Mouse (Mus musculus) spleen, adult 2 months (tissue): ENCODE data around the gene Prkce. TPM values are rescaled to one million over a fixed set of nuclear protein-coding genes. Genes with fewer than 3 reads are reported as not detected.

Source experiments
- DNase-seq, 2 experiments: peaks; one replicate each; pipeline versions ENCODE4 v3.0.0 to v3.0.0-alpha.2; 2012 to 2021; ENCODE audit warnings: low spot score in 2 of 2, low read depth in 1 of 2
- H3K27ac ChIP-seq: fragments of 200-500 bp; 2 replicates; pipeline ENCODE4 v1.5.1; 2012; ENCODE audit warnings: low read length, inconsistent platforms; ENCODE audit not compliant: insufficient read depth
- H3K27me3 ChIP-seq: fragments of 200-500 bp; 2 replicates; pipeline ENCODE4 v1.6.1; 2012; ENCODE audit warnings: mild to moderate bottlenecking, moderate library complexity, low read length, inconsistent platforms; ENCODE audit not compliant: control insufficient read depth, insufficient read depth
- H3K36me3 ChIP-seq: fragments of 200-500 bp; 2 replicates; pipeline ENCODE4 v1.6.1; 2012; ENCODE audit warnings: mild to moderate bottlenecking, low read length, inconsistent platforms; ENCODE audit not compliant: control insufficient read depth, insufficient read depth
- H3K4me1 ChIP-seq: fragments of 200-500 bp; 2 replicates; pipeline ENCODE4 v1.6.1; 2011; ENCODE audit warnings: inconsistent platforms; ENCODE audit not compliant: control insufficient read depth, insufficient read depth, insufficient read length
- H3K4me3 ChIP-seq: fragments of 200-500 bp; 2 replicates; pipeline ENCODE4 v1.5.1; 2011; ENCODE audit warnings: mild to moderate bottlenecking, inconsistent platforms; ENCODE audit not compliant: insufficient read depth, insufficient read length; ENCODE audit errors: extremely low read depth
- CTCF ChIP-seq: fragments of 200-500 bp; IDR thresholded peaks from 2 replicates; pipeline ENCODE4 v1.5.1; 2011; ENCODE audit warnings: mild to moderate bottlenecking, inconsistent platforms; ENCODE audit not compliant: insufficient read depth, insufficient read length, insufficient replicate concordance; ENCODE audit errors: extremely low read depth
- POLR2A ChIP-seq: fragments of 200-500 bp; IDR thresholded peaks from 2 replicates; pipeline ENCODE4 v1.6.1; 2011; ENCODE audit warnings: low read depth, low read length, inconsistent platforms
- WGBS: fragments of 180-500 bp; shearing (Covaris S2); methylation state at CpG from one replicate; pipeline ENCODE4 v1.1.7; 2018; 5-methylcytosine and 5-hydroxymethylcytosine counted together
- polyA plus RNA-seq: library from polyadenylated mRNA; depleted of rRNA; stranded (reverse); fragments of >200 nt; gene quantifications from 2 replicates; pipeline ENCODE4 v1.2.3, GENCODE M21; 2012

Prkce gene
- polyA plus RNA-seq, 1 experiment: 4.8 TPM

DNA sequence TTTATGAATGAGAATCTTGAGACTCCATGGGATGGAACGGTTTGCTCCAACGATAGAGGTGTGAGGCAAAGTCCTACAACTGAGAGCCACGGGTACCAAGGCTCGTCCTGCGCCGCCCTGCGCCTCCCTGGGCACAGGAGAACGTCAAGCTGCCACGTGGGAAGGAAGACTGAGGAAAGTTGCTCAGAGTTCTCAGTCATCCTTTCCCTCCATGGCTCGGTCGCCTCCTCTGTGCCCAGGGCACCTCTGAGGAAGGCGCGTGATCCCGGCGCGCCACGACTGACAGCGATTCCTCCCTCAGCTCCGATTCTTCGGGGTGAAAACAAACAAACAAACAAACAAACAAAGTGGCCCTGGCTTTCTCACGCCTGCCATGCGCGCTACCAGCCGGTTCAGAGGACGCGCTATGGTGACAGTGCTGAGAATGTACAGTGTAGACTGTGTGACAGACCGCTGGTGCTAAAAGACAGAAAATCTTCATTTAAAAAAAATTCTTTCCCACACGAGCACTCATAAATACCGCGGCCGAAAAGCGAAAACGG, 23.0 kb upstream of the Prkce start:
- Histone ChIP-seq H3K4me1 (peaks cover 3% of the 10 kb centered on the region; the same call in 1 of the 2 replicates), H3K27me3 (no peaks in the 10 kb centered on the region), H3K36me3 (no peaks in the 10 kb centered on the region; the same call in 1 of the 2 replicates), H3K4me3 (peak overlapping the region; percentile 76), H3K27ac (0 out of 2 replicates have a peak overlapping the region, but pooled peaks have one; percentile 7)
- 1% methylated on average over 33 of the region's 33 CpGs for WGBS
- TF ChIP-seq POLR2A: no peak
- no peak for TF ChIP-seq CTCF
- no peak for DNase-seq

DNA sequence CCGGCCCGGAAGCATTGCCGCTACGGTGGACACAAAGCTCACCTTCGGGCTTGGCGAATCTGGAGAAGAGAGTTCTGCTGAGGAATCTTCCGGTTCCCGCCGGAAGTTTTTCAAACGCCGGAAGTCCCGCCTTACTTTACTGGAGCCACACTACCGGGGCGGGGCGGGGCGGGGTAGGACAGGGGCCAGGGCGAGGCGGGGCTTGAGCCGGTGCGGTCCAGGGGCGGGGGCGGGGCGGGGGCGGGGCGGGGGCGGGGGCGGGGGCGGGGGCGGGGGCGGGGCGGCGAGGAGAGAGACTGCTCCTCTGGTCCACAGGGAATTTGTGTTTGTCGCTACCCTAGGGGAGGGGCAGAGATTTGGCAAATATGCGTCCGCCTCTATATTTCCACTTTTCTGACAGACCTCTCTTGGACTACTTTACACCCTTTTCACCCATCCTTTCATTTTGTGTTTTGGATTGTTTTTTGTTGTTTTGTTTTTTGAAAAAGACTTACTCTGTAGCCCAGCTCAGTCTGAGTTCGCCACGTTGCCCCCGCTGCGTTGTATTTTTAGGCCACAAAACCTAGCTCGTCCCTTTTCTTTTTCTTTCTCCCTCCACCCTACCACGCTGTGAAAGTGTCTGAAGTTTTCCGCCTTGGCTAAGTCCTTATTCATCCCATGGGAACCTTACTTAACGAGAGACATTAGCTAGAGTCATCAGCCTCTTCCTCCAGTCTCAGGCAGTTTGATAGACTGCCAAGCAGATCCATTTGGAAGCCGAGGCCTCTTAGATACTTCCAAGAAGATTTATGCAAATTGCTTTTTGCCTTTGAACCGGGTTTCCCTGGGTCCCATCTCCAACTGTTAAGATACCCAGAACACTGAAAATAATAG, 22.3 kb upstream of the Prkce start, which contains the start of gene Srbd1:
Gene Srbd1 (minus strand): TSS at position 97 of the 873 bp plus-strand sequence.
- Histone ChIP-seq H3K4me3 (peak within 1 kb of the TSS; percentile 76), H3K4me1 (peaks cover 3% of the 10 kb centered on the region; the same call in 1 of the 2 replicates), H3K27me3 (no peaks in the 10 kb centered on the region), H3K27ac (0 out of 2 replicates have a peak within 1 kb of the TSS, but pooled peaks have one; percentile 7), H3K36me3 (no peaks in the 10 kb centered on the region)
- 4% methylated on average over 38 of the region's 45 CpGs for WGBS
- TF ChIP-seq POLR2A (no peak), CTCF (no peak)
- DNase-seq: peak; percentile 77 to 89

DNA sequence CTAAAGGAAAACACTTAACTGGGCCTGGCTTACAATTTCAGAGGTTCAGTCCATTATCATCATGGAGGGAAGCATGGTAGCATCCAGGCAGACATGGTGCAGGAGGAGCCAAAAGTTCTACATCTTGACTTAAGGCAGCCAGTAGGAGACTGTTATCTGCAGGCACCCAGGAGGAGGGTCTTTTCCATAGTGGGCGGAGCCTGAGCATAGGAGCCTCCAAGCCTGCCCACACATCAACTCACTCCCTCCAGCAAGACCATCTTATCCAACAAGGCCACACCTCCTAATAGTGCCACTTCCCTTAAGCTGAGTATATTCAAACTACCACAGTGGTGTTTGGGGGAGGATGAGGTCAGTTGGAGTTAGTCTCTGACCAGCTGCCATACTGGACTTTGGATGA, 17.9 kb upstream of the Prkce start:
- TF ChIP-seq POLR2A (no peak), CTCF (no peak)
- Histone ChIP-seq H3K27me3 (no peaks in the 10 kb centered on the region), H3K4me1 (no peaks in the 10 kb centered on the region), H3K36me3 (no peaks in the 10 kb centered on the region), H3K4me3 (no peak overlapping the region), H3K27ac (no peak overlapping the region)
- WGBS: 85% methylated on average over 1 of the region's 1 CpGs
- no peak for DNase-seq

DNA sequence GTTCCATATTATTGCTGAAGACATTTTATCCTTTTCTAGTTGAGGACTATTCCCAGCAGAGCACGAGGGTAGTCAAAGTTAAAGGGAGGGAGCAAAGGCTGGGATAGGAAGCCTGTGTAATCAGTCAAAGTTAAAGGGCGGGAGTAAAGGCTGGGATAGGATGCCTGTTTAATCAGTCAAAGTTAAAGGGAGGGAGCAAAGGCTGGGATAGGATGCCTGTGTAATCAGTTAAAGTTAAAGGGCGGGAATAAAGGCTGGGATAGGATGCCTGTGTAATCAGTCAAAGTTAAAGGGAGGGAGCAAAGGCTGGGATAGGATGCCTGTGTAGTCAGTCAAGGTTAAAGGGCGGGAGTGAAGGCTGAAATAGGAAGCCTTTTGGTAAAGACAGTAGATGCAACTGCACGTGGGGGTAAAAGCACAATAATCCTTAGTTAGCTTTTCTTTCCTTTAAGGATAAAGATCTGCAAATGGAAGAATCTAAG, 16.7 kb upstream of the Prkce start:
- 44% methylated on average over 5 of the region's 5 CpGs for WGBS
- Histone ChIP-seq H3K4me3 (no peak overlapping the region), H3K36me3 (no peaks in the 10 kb centered on the region), H3K27ac (no peak overlapping the region), H3K4me1 (no peaks in the 10 kb centered on the region), H3K27me3 (no peaks in the 10 kb centered on the region)
- no peak for DNase-seq
- TF ChIP-seq CTCF (no peak), POLR2A (no peak)

DNA sequence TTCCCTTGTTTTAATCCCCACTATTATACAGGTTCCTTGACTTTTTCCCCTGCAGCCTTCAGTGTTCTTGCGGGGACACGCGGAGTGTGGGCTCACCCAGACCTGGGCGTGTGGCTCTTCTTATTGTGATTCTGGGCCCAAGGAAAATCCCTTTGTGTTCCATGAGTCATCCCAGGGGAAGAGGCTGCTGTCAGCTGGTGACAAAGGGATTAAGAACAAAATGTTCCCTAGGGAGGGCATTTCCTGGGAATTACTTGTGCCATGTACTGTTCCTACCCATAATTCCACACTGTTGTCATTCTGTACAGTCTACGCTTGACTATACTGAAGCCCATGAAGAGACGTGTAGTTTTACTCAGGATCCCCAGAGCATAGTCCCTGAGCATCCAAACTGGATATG, 10.6 kb upstream of the Prkce start:
- Histone ChIP-seq H3K4me3 (no peak overlapping the region), H3K27ac (no peak overlapping the region), H3K4me1 (no peaks in the 10 kb centered on the region), H3K27me3 (no peaks in the 10 kb centered on the region), H3K36me3 (no peaks in the 10 kb centered on the region)
- no peak for TF ChIP-seq POLR2A
- TF ChIP-seq CTCF: no peak
- 92% methylated on average over 6 of the region's 6 CpGs for WGBS
- no peak for DNase-seq

DNA sequence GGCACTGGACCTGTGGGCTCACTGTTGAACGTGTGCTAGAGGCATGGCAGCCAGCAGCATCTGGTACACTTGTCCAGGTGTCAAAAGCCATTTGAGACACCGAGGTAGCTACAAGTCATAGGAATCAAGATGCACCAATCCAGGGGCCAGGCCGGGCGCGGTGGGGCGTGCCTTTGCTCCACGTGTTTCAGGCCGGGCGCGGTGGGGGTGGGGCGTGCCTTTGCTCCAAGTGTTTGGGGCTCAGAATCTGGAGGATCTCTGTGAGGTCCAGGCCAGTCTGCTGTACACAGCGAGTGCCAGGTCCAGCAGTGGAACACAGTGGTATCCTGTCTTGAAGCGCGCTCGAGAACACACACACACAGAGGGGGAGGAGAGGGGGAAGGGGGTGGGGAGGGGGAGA, 4.9 kb upstream of the Prkce start:
- H3K27ac ChIP-seq: no peak overlapping the region

More for the DNA sequence above, 4.9 kb upstream of the Prkce start:
- no peaks in the 10 kb centered on the region for H3K27me3 ChIP-seq
- no peak for TF ChIP-seq CTCF
- TF ChIP-seq POLR2A: no peak
- no peak for DNase-seq
- 90% methylated on average over 15 of the region's 15 CpGs for whole genome bisulfite sequencing
- H3K36me3 ChIP-seq: no peaks in the 10 kb centered on the region
- no peaks in the 10 kb centered on the region; the same call in 1 of the 2 replicates for H3K4me1 ChIP-seq
- no peak overlapping the region for H3K4me3 ChIP-seq
